Mouse (Mus musculus) CH12.LX (cell line): ENCODE measurements around the gene Cacna1s. TPM values are rescaled to one million over a fixed set of nuclear protein-coding genes. Genes with fewer than 3 reads are reported as not detected.

Experiments used
- DNase-seq: peaks from one replicate; pipeline ENCODE4 v3.0.0-alpha.2; 2013; ENCODE audit errors: extremely low read depth
- H3K27ac ChIP-seq: 2 replicates; pipeline ENCODE4 v1.5.1; 2012; ENCODE audit warnings: low read depth, mild to moderate bottlenecking, control low read depth, moderate library complexity; ENCODE audit not compliant: insufficient read depth
- H3K27me3 ChIP-seq: replicated peaks from 2 replicates; pipeline ENCODE3; 2012; ENCODE audit warnings: inconsistent platforms
- H3K36me3 ChIP-seq, 2 experiments: replicated peaks in 1 of 2; 2 replicates each; pipeline versions ENCODE3 to v1.6.1; 2012; ENCODE audit warnings: inconsistent platforms in 1 of 2, low read length in 1 of 2, mild to moderate bottlenecking in 1 of 2, mixed read lengths in 1 of 2, moderate library complexity in 1 of 2; ENCODE audit not compliant: control insufficient read depth in 1 of 2, insufficient read depth in 1 of 2
- H3K4me1 ChIP-seq, 2 experiments: 2 replicates each; pipeline ENCODE4 v1.6.1; 2012; ENCODE audit warnings: inconsistent platforms in 1 of 2, moderate library complexity in 1 of 2; ENCODE audit not compliant: insufficient read depth in 2 of 2, control insufficient read depth in 1 of 2
- H3K4me2 ChIP-seq: 2 replicates; pipeline ENCODE4 v1.6.1; 2012; ENCODE audit warnings: low read depth, mild to moderate bottlenecking, control low read depth; ENCODE audit not compliant: poor library complexity, insufficient read depth, severe bottlenecking
- H3K4me3 ChIP-seq, 3 experiments: fragments of 150-350 bp in 1 of 3; sonication (generic) in 1 of 3; replicated peaks in 1 of 3; 2 replicates each; pipeline versions ENCODE3 to v1.5.1; 2011 to 2012; ENCODE audit warnings: low read depth in 2 of 3, low read length in 2 of 3, mild to moderate bottlenecking in 2 of 3, moderate library complexity in 2 of 3, control low read depth in 1 of 3, improper control_type of control experiment in 1 of 3, inconsistent platforms in 1 of 3, mixed read lengths in 1 of 3; ENCODE audit not compliant: poor library complexity in 1 of 3
- H3K79me2 ChIP-seq: replicated peaks from 2 replicates; pipeline ENCODE4 v1.6.1; 2012; ENCODE audit warnings: mild to moderate bottlenecking, moderate library complexity; ENCODE audit not compliant: control insufficient read depth, poor library complexity, insufficient read depth, severe bottlenecking; ENCODE audit errors: extremely low read depth
- H3K9ac ChIP-seq: 2 replicates; pipeline ENCODE4 v1.6.1; 2012; ENCODE audit warnings: low read depth, mild to moderate bottlenecking, control low read depth, moderate library complexity; ENCODE audit not compliant: insufficient read depth
- H3K9me3 ChIP-seq: replicated peaks from 2 replicates; pipeline ENCODE3; 2012; ENCODE audit warnings: low read length, inconsistent platforms, mixed read lengths
- BHLHE40 ChIP-seq: IDR thresholded peaks from 2 replicates; pipeline ENCODE4 v1.6.1; 2011; ENCODE audit warnings: mild to moderate bottlenecking, low read depth, low read length, improper control_type of control experiment
- CHD1 ChIP-seq: IDR thresholded peaks from 2 replicates; pipeline ENCODE4 v1.6.1; 2012; ENCODE audit warnings: low read depth, low read length, improper control_type of control experiment, inconsistent platforms
- CTCF ChIP-seq, 2 experiments: IDR thresholded peaks in 1 of 2; conservative IDR thresholded peaks in 1 of 2; 2 replicates each; pipeline ENCODE4 v1.5.1; 2011 to 2012; ENCODE audit warnings: low read depth in 2 of 2, low read length in 2 of 2, improper control_type of control experiment in 1 of 2, inconsistent platforms in 1 of 2, mild to moderate bottlenecking in 1 of 2, moderate library complexity in 1 of 2
- E2F4 ChIP-seq: IDR thresholded peaks from 2 replicates; pipeline ENCODE4 v1.6.1; 2011; ENCODE audit warnings: low read depth, low read length, improper control_type of control experiment; ENCODE audit not compliant: insufficient replicate concordance
- ELF1 ChIP-seq: IDR thresholded peaks from 2 replicates; pipeline ENCODE4 v1.6.1; 2014; ENCODE audit warnings: low read depth, mild to moderate bottlenecking, inconsistent platforms, low read length, improper control_type of control experiment
- EP300 ChIP-seq: IDR thresholded peaks from 2 replicates; pipeline ENCODE4 v1.6.1; 2011; ENCODE audit warnings: low read length, improper control_type of control experiment
- ETS1 ChIP-seq: conservative IDR thresholded peaks from 2 replicates; pipeline ENCODE4 v1.6.1; 2012; ENCODE audit warnings: low read depth, mild to moderate bottlenecking, inconsistent platforms, low read length, improper control_type of control experiment, moderate library complexity
- GABPA ChIP-seq: IDR thresholded peaks from 2 replicates; pipeline ENCODE4 v1.6.1; 2012; ENCODE audit warnings: low read depth, low read length, improper control_type of control experiment, inconsistent platforms; ENCODE audit not compliant: insufficient replicate concordance
- HCFC1 ChIP-seq: IDR thresholded peaks from 2 replicates; pipeline ENCODE4 v1.6.1; 2012; ENCODE audit warnings: low read depth, mild to moderate bottlenecking, inconsistent platforms, low read length, improper control_type of control experiment
- IRF4 ChIP-seq: IDR thresholded peaks from 2 replicates; pipeline ENCODE4 v1.6.1; 2014; ENCODE audit warnings: low read depth, mild to moderate bottlenecking, inconsistent platforms, low read length, improper control_type of control experiment
- JUN ChIP-seq: IDR thresholded peaks from 2 replicates; pipeline ENCODE4 v1.6.1; 2011; ENCODE audit warnings: low read depth, mild to moderate bottlenecking, low read length, improper control_type of control experiment, moderate library complexity; ENCODE audit not compliant: insufficient read depth
- JUND ChIP-seq: conservative IDR thresholded peaks from 2 replicates; pipeline ENCODE4 v1.6.1; 2011; ENCODE audit warnings: low read depth, low read length, improper control_type of control experiment
- KAT2A ChIP-seq: IDR thresholded peaks from 2 replicates; pipeline ENCODE4 v1.6.1; 2012; ENCODE audit warnings: low read length, improper control_type of control experiment, inconsistent platforms; ENCODE audit not compliant: insufficient replicate concordance
- TCF12 ChIP-seq: IDR thresholded peaks from 2 replicates; pipeline ENCODE4 v1.6.1; 2014; ENCODE audit warnings: low read depth, mild to moderate bottlenecking, inconsistent platforms, low read length, improper control_type of control experiment
- USF1 ChIP-seq: IDR thresholded peaks from 2 replicates; pipeline ENCODE4 v1.6.1; 2014; ENCODE audit warnings: low read depth, mild to moderate bottlenecking, inconsistent platforms, low read length, improper control_type of control experiment
- USF2 ChIP-seq: conservative IDR thresholded peaks from 2 replicates; pipeline ENCODE4 v1.6.1; 2011; ENCODE audit warnings: low read depth, low read length, improper control_type of control experiment
- ZC3H11A ChIP-seq: IDR thresholded peaks from 2 replicates; pipeline ENCODE4 v1.6.1; 2012; ENCODE audit warnings: low read depth, mild to moderate bottlenecking, inconsistent platforms, low read length, improper control_type of control experiment
- ZMIZ1 ChIP-seq: IDR thresholded peaks from 2 replicates; pipeline ENCODE4 v1.6.1; 2012; ENCODE audit warnings: low read depth, mild to moderate bottlenecking, inconsistent platforms, low read length, improper control_type of control experiment
- ZNF384 ChIP-seq: IDR thresholded peaks from 2 replicates; pipeline ENCODE4 v1.6.1; 2012; ENCODE audit warnings: low read depth, low read length, improper control_type of control experiment, inconsistent platforms
- dilution Hi-C: fragments of 300-500 bp; cut with MboI; formaldehyde crosslinking; loops from 2 replicates; pipeline ENCODE4 v1.14.3; 2020; ENCODE audit warnings: low sequenced_read_pairs; ENCODE audit not compliant: extremely low pct_unique_long_range_greater_than_20kb, extremely low pct_ligation_motif_present
- in situ Hi-C: fragments of 300-500 bp; cut with MboI; formaldehyde crosslinking; loops from 3 replicates; pipeline ENCODE4 v1.14.3; 2019; ENCODE audit warnings: low sequenced_read_pairs, low pct_ligation_motif_present, low pct_unique_long_range_greater_than_20kb, mixed read lengths
- polyA plus RNA-seq: library from polyadenylated mRNA; unstranded; fragments of >175 nt; gene quantifications from 2 replicates; pipeline ENCODE4 v1.2.1, GENCODE M21; 2012; ENCODE audit warnings: low read depth; ENCODE audit not compliant: insufficient read length
- total RNA-seq, 2 experiments: library from RNA; depleted of rRNA; stranded (reverse); fragments of 300-350 nt in 1 of 2; fragments of >200 nt in 1 of 2; gene quantifications; 2 replicates each; pipeline ENCODE4 v1.2.3; 2012 to 2014

The Cacna1s gene
- total and polyA plus RNA-seq, 3 experiments: 33.9 to 90.0 (median 61.7) TPM

DNA sequence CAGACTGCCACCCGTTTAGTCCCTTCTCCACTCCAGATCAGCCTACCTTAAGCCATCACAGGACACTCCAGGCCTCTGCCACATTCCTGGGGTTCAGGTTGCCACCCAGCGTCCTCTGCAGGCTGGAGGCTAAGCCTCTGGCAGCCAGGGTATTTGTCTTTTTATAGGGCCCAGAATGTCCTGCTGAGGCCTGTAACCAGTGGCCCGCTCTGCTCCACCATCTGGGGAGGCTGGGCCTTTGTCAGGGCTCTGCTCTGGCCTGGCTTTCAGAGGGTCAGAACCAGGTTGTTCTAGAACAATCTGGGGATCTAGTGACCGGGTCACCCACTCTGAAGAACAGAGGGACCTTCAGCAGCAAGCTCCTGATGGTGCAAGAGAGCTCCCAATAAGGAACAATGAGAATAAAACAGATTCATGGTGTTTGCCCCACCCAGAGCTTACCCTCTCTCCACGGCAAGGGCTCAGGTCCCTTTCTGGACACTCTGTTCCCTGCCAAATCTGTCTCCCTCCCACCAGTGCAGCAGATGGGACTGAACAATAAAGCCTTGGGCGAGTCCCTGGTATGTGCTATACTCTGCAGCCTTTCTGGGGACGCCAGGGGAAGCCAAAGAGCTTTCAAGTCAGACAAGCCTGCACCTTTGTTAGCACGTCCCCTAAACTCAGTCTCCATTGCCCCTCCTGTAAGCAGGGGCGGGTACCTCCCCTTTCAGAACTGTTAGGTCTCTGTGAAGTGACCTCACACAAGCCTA is 8.7 kb downstream of the Cacna1s start:
- dilution Hi-C loops (no loop called here), in situ Hi-C loops (no loop called here)
- DNase-seq: no peak

GRCm38 (mm10) chr1:136061790-136062141 is 9.2 kb downstream of the Cacna1s start:
- no peaks in the 10 kb centered on the region for H3K36me3 ChIP-seq
- no peak for TF ChIP-seq USF2
- no peak for TF ChIP-seq GABPA
- TF ChIP-seq JUND: no peak
- TF ChIP-seq CHD1: no peak
- TF ChIP-seq IRF4: no peak
- TF ChIP-seq ZMIZ1: no peak
- TF ChIP-seq CTCF (conservative IDR thresholded peaks at IDR 0.05 in 1 of 2, IDR thresholded peaks at IDR 0.05 in 1 of 2; ENCODE audit: low read depth in 2 of 2, low read length in 2 of 2): no peak
- TF ChIP-seq EP300: no peak
- TF ChIP-seq USF1: no peak
- no peak for TF ChIP-seq KAT2A
- no peak for TF ChIP-seq TCF12
- no peak for TF ChIP-seq BHLHE40
- TF ChIP-seq ELF1: no peak
- TF ChIP-seq E2F4: no peak
- no peak for TF ChIP-seq JUN
- no peak for TF ChIP-seq ETS1
- TF ChIP-seq ZC3H11A: no peak
- TF ChIP-seq ZNF384: no peak
- H3K27ac ChIP-seq: no peak overlapping the region
- no peak for DNase-seq
- H3K4me3 ChIP-seq: no peak overlapping the region
- H3K4me1 ChIP-seq: peaks cover 6 to 13% of the 10 kb centered on the region in 2 experiments; a peak in 2 of 4 replicates
- H3K9me3 ChIP-seq: no peaks in the 10 kb centered on the region
- no peaks in the 10 kb centered on the region for H3K79me2 ChIP-seq
- dilution Hi-C loops (no loop called here), in situ Hi-C loops (no loop called here)
- H3K27me3 ChIP-seq: peaks cover 36% of the 10 kb centered on the region
- H3K9ac ChIP-seq: no peak overlapping the region
- no peak overlapping the region for H3K4me2 ChIP-seq

More for the DNA sequence above, 8.7 kb downstream of the Cacna1s start:
- Histone ChIP-seq H3K4me2 (no peak overlapping the region), H3K36me3 (no peaks in the 10 kb centered on the region), H3K79me2 (no peaks in the 10 kb centered on the region), H3K27me3 (peaks cover 36% of the 10 kb centered on the region), H3K9ac (no peak overlapping the region), H3K4me1 (peaks cover 6 to 8% of the 10 kb centered on the region in 2 experiments; a peak in 2 of 4 replicates), H3K9me3 (no peaks in the 10 kb centered on the region), H3K4me3 (no peak overlapping the region), H3K27ac (no peak overlapping the region)
- TF ChIP-seq JUND: no peak
- no peak for TF ChIP-seq HCFC1
- TF ChIP-seq CTCF (conservative IDR thresholded peaks at IDR 0.05 in 1 of 2, IDR thresholded peaks at IDR 0.05 in 1 of 2; ENCODE audit: low read depth in 2 of 2, low read length in 2 of 2): no peak
